Mouse (Mus musculus) megakaryocyte, embryonic 14.5 days (primary cell): ENCODE results near the gene Rpl22l1.
"Not testable (repeated sequence)": the region's sequence is repeated elsewhere in the genome, so short reads cannot be mapped to it uniquely, and the experiment has no call there.

Experiments
- FLI1 ChIP-seq: IDR thresholded peaks from 2 replicates; pipeline ENCODE4 v1.6.1; 2012; ENCODE audit warnings: low read length, inconsistent platforms, mixed read lengths
- GATA1 ChIP-seq: IDR thresholded peaks from 3 replicates; pipeline ENCODE4 v1.6.1; 2012; ENCODE audit warnings: mixed read lengths, low read length, inconsistent platforms, borderline replicate concordance

DNA sequence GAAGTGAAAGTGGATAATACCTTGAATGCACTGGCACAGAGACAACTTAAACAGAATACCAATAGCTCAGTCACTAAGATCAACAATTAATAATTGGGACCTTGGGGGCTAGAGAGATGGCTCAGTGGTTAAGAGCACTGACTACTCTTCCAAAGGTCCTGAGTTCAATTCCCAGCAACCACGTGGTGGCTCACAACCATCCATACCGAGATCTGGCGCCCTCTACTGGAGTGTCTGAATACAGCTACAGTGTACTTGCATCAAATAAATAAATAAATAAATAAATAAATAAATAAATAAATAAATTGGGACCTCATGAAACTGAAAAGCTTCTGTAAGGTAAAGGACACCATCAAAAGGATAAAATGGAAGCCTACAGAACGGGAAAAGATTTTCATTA is 32.3 kb upstream of the Rpl22l1 start:
- TF ChIP-seq GATA1, FLI1: not testable (repeated sequence)
